Mouse (Mus musculus) limb, embryonic 13.5 days (tissue): ENCODE measurements around the gene Nav2. TPM values are rescaled to one million over a fixed set of nuclear protein-coding genes. Genes with fewer than 3 reads are reported as not detected.

ENCODE experiments used
- ATAC-seq: fragments of 200-750 bp; cut with Nextera tagmentation; 2 replicates; pipeline ENCODE4 v1.8.0; 2017; ENCODE audit warnings: low read depth, moderate number of reproducible peaks, moderate TSS enrichment; ENCODE audit not compliant: low FRiP score
- H3K27ac ChIP-seq: fragments of 300-500 bp; sonication (generic); 2 replicates; pipeline ENCODE4 v1.5.1; 2015; ENCODE audit warnings: inconsistent platforms, mild to moderate bottlenecking, moderate library complexity
- H3K27me3 ChIP-seq: fragments of 300-500 bp; sonication (generic); 2 replicates; pipeline ENCODE4 v1.6.1; 2015; ENCODE audit warnings: mild to moderate bottlenecking, inconsistent platforms
- H3K36me3 ChIP-seq: fragments of 300-500 bp; sonication (generic); 2 replicates; pipeline ENCODE4 v1.6.1; 2015; ENCODE audit warnings: inconsistent platforms, mild to moderate bottlenecking, moderate library complexity
- H3K4me1 ChIP-seq: fragments of 300-500 bp; sonication (generic); 2 replicates; pipeline ENCODE4 v1.6.1; 2015; ENCODE audit warnings: inconsistent platforms
- H3K4me2 ChIP-seq: fragments of 300-500 bp; sonication (generic); replicated peaks from 2 replicates; pipeline ENCODE4 v1.6.1; 2015; ENCODE audit warnings: inconsistent platforms, mild to moderate bottlenecking, moderate library complexity
- H3K4me3 ChIP-seq: fragments of 300-500 bp; sonication (generic); 2 replicates; pipeline ENCODE4 v1.5.1; 2015; ENCODE audit warnings: moderate library complexity, mild to moderate bottlenecking, inconsistent platforms
- H3K9ac ChIP-seq: fragments of 300-500 bp; sonication (generic); 2 replicates; pipeline ENCODE4 v1.6.1; 2015; ENCODE audit warnings: mild to moderate bottlenecking, inconsistent platforms
- H3K9me3 ChIP-seq: fragments of 300-500 bp; sonication (generic); 2 replicates; pipeline ENCODE4 v1.6.1; 2016; ENCODE audit warnings: inconsistent platforms
- WGBS: fragments of 180-500 bp; shearing (Covaris S2); methylation state at CpG from one replicate; pipeline ENCODE4 v1.1.7; 2015; 5-methylcytosine and 5-hydroxymethylcytosine counted together
- polyA plus RNA-seq: library from polyadenylated mRNA; unstranded; fragments of >200 nt; fragmentation: Nextera tagmentation; extraction: Ambion mirVana; gene quantifications from 2 replicates; pipeline ENCODE4 v1.2.1, GENCODE M21; 2015

Nav2 gene
- polyA plus RNA-seq, 1 experiment from 2014 or later, result 17.4 TPM

DNA sequence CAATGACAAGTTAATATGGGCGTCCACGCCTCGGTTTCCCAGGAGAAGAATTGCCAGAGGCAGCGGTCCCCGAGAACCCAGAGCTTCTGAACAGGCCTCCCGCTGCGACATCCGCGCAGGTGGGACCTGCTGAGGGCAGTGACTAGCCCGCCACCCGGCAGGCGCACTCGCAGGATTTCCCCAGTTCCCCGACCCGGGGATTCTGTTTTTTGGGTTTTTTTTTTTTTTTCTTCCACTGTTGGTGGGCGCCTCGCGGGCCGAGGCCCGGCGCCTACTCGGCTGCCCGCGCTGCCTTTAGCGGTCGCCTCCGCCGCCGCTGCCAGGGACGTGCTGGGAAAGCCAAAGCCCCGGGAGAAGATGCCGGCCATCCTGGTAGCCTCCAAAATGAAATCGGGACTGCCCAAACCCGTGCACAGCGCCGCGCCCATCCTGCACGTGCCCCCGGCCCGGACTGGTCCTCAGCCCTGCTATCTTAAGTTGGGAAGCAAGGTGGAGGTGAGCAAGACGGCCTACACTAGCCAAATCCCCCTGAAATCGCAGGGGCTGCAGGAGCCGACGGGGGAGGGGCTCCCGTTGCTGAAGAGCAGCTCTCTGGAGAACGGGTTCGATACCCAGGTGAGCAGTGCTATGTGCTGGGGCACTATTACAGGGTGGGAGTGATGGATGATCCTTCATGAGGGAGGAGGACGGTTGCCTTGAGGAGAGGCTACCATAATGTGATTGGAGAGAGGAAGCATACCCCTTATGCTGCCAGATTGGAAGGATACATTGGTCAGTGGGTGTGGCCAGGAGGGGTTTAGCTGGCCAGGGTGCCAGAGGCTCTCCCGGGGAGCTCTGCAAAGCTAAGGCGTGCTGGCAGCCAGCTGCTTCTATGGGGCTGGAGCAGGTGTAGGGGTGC, 338.3 kb downstream of the Nav2 start:
- no peak for ATAC-seq
- peaks cover 46% of the 10 kb centered on the region for H3K27me3 ChIP-seq
- 3% methylated on average over 50 of the region's 50 CpGs for WGBS
- no peaks in the 10 kb centered on the region for H3K9me3 ChIP-seq
- H3K36me3 ChIP-seq, result no peaks in the 10 kb centered on the region
- H3K9ac ChIP-seq, result peak overlapping the region; percentile 67
- peak overlapping the region; percentile 59 for H3K4me3 ChIP-seq
- peaks cover 35% of the 10 kb centered on the region for H3K4me1 ChIP-seq
- H3K4me2 ChIP-seq, result peak overlapping the region; percentile 99
- H3K27ac ChIP-seq, result no peak overlapping the region

DNA sequence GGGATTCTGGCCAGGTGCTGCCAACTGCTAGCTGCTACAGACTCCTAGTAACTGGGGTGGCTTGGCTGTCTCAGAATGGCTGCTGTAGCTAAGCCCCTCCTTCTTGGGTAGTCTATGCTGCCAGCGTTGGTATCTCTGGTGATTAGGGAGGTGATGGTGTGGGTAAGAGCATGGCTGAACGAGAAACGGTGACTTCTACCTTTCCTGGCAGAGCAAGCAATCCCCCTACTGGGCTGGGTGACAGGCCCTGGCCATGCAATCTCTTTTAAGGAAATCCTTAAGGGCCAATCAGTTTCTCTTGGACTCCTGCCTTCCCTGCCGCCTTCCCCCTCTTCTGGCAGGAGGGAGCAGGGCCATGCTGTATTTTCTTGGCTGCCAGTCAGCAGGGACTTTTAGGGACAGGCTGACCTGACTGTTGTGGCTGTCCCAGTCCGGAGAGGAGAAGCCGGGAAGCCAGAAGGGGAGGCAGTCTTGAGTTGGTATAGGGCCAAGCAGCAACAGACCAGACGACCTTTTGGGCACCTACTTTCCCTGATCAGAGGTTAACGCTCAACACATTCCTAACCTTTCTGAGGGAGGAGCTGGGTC, 339.3 kb downstream of the Nav2 start:
- Histone ChIP-seq H3K4me1 (peaks cover 35% of the 10 kb centered on the region), H3K36me3 (no peaks in the 10 kb centered on the region), H3K4me3 (peak overlapping the region; percentile 59), H3K4me2 (peak overlapping the region; percentile 99), H3K9ac (no peak overlapping the region; the same call in 1 of the 2 replicates), H3K27ac (no peak overlapping the region), H3K27me3 (peaks cover 46% of the 10 kb centered on the region), H3K9me3 (no peaks in the 10 kb centered on the region)
- WGBS, result 33% methylated on average over 8 of the region's 8 CpGs
- ATAC-seq, result no peak

DNA sequence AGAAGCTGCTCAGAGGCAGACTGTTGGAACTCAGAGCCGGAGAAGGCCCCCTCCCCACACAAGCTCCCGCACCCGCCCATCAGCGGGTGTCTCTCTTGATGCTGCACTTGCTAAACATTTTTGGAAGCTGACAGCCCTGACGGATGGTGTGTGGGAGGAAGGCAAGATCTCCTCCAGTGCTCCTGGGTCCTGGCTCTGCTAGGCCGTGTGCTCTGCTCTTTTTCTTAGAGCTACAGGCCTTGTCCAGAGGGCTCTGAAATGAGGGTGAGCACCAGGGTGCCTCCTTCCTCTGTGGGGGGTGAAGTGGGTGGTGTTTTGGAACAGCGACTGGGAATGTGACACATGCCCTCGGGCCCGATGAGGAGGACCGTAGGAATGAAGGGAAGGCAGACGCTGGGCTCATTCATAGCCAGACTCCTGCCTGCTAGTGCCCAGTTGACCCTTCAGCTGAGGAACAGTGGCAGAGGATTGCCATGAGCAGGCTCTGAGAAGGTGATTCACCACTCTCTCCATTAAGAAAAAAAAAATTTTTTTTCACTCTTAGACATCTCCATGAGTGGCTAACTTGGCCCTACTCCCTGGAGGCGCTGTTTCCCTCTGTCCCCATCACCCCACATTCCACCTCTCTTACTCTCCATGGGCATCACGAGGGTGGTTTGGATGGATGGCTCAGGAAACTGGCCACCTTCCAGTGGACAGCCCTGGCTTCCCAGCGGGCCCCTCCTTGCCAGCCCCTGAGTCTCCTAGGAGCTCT, 340.0 kb downstream of the Nav2 start:
- peak overlapping the region; percentile 99 for H3K4me2 ChIP-seq
- no peak overlapping the region for H3K27ac ChIP-seq
- WGBS, result 47% methylated on average over 14 of the region's 14 CpGs
- H3K9me3 ChIP-seq, result no peaks in the 10 kb centered on the region
- no peaks in the 10 kb centered on the region for H3K36me3 ChIP-seq
- H3K4me3 ChIP-seq, result peak overlapping the region; percentile 59
- no peak for ATAC-seq
- H3K4me1 ChIP-seq, result peaks cover 35% of the 10 kb centered on the region
- peaks cover 46% of the 10 kb centered on the region for H3K27me3 ChIP-seq
- H3K9ac ChIP-seq, result no peak overlapping the region

DNA sequence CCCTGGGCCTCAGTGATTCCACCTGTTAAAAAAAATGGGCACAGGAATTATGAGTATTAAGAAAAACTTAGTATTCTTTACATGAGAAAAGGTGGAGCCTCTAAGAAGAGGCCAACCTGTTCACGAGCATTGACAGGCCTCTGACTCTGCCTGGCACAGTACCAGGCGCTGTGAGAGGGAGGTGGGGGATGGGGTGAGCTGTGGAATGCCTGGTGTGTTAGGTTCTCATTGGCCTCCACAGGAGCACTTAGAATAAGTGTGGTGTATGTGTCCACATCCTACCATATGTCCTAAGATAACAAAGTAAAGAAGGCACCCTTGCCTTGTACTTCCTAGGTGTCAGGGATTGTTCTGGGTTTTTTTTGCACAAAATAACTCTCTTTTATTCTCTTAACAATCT, 340.9 kb downstream of the Nav2 start:
- no peaks in the 10 kb centered on the region for H3K9me3 ChIP-seq
- peaks cover 43% of the 10 kb centered on the region for H3K27me3 ChIP-seq
- ATAC-seq, result no peak
- no peak overlapping the region for H3K27ac ChIP-seq
- WGBS, result 69% methylated on average over 2 of the region's 2 CpGs
- peaks cover 35% of the 10 kb centered on the region for H3K4me1 ChIP-seq
- no peaks in the 10 kb centered on the region for H3K36me3 ChIP-seq
- H3K4me2 ChIP-seq, result no peak overlapping the region
- H3K9ac ChIP-seq, result no peak overlapping the region
- no peak overlapping the region for H3K4me3 ChIP-seq

DNA sequence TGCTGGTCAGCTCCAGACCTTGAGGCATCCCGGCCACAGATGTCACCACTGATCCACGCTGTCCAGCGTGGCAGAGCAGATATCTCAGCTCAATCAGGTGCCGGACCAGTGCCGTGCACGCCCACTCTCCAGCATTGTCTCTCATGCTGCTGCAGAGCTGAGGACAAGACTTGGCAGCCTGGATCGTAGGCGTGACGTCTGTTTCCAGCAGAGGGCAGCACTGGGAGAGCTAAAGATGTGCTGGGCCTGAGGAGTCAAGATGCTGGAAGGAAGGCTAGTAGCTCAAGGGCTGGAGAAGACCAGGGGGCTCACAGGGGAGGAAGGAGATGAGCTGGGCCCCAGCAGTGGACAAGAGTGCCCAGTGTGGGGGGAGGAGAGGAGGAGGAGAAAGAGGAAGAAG, 341.5 kb downstream of the Nav2 start:
- Histone ChIP-seq H3K27me3 (peaks cover 39% of the 10 kb centered on the region), H3K27ac (no peak overlapping the region), H3K36me3 (no peaks in the 10 kb centered on the region), H3K4me1 (peaks cover 35% of the 10 kb centered on the region), H3K9ac (no peak overlapping the region), H3K4me2 (no peak overlapping the region), H3K9me3 (no peaks in the 10 kb centered on the region), H3K4me3 (no peak overlapping the region)
- no peak for ATAC-seq
- WGBS, result 13% methylated on average over 9 of the region's 9 CpGs

DNA sequence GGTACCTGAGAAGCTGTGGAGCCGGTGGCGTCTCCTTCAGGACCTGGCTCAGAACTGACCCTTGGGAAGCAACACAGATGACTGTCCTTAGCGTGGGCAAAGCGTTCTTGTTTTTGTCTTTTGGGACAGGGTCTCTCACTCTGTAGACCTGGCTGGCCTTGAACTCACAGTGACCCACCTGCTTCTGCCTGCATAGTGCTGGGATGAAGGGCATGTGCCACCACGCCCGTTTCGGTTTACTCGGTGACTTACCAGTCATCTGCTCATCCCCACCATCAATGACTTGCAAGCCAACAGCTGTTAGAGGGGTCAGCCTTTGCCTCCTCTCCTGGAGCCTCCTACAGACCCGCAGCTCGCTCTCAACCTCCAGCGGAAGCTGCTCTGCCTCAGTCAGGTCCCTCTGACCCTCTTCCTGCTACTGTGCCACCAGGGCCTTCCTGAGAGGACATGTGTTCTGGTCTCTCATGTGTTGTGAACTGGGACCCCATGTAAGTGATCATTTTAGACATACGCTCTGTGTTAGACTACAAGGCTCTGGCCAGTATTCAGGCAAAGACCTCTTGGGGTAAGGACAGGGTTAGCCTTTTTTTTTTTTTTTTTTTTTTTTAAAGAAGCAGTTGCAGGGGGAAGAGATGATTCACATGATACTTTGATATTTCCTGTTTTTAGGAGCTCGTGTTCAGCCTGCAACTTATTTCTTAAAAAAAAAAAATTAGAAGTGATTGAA, 342.2 kb downstream of the Nav2 start:
- Histone ChIP-seq H3K36me3 (no peaks in the 10 kb centered on the region), H3K27ac (no peak overlapping the region), H3K9me3 (no peaks in the 10 kb centered on the region), H3K27me3 (peaks cover 39% of the 10 kb centered on the region), H3K4me3 (no peak overlapping the region), H3K4me1 (peaks cover 29% of the 10 kb centered on the region), H3K4me2 (no peak overlapping the region), H3K9ac (no peak overlapping the region)
- 87% methylated on average over 13 of the region's 13 CpGs for WGBS
- no peak for ATAC-seq

DNA sequence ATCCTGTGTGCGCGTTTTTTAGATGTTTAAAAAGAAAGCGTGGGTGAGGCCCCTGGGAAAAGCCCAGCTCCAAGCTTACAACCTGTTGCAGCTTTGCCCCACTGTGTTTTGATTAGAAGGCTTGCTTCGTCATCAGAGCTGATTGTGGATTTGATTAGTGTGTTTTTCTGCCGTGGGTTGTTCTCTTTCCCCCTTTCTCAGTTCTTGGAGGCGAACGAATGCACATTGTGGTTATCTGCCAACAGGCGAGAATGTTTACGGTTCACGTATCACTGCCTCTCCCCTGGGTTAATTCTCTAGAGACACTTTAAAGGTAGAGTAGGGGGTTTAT, 342.8 kb downstream of the Nav2 start:
- no peak for ATAC-seq
- 57% methylated on average over 10 of the region's 10 CpGs for WGBS
- Histone ChIP-seq H3K9me3 (no peaks in the 10 kb centered on the region), H3K4me1 (peaks cover 28% of the 10 kb centered on the region), H3K4me3 (no peak overlapping the region), H3K4me2 (no peak overlapping the region), H3K27me3 (peaks cover 36% of the 10 kb centered on the region), H3K27ac (no peak overlapping the region), H3K9ac (no peak overlapping the region), H3K36me3 (no peaks in the 10 kb centered on the region)

DNA sequence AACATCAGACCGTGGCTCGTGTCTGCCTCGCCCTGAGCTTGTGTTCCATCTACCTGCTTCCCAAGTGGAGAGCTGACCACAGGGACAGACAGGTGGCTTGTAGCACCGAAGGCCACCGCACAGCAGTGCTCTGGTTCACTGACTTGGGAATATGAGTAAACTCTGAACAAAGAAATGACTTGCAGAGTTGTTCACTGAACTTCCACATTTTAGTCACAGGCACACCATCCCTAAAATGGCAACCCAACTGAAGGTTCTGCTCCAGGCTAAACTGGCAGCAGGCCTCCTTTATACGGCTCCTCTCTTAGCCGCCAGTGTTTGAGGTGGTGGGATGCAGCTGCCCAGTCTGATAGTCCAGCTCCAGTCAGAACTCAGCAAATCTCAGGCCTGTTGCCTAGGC, 343.9 kb downstream of the Nav2 start:
- ATAC-seq, result no peak
- Histone ChIP-seq H3K27me3 (peaks cover 25% of the 10 kb centered on the region), H3K4me2 (no peak overlapping the region), H3K4me3 (no peak overlapping the region), H3K9ac (no peak overlapping the region), H3K27ac (no peak overlapping the region), H3K4me1 (peaks cover 16% of the 10 kb centered on the region), H3K36me3 (no peaks in the 10 kb centered on the region), H3K9me3 (no peaks in the 10 kb centered on the region)
- 92% methylated on average over 7 of the region's 7 CpGs for WGBS

DNA sequence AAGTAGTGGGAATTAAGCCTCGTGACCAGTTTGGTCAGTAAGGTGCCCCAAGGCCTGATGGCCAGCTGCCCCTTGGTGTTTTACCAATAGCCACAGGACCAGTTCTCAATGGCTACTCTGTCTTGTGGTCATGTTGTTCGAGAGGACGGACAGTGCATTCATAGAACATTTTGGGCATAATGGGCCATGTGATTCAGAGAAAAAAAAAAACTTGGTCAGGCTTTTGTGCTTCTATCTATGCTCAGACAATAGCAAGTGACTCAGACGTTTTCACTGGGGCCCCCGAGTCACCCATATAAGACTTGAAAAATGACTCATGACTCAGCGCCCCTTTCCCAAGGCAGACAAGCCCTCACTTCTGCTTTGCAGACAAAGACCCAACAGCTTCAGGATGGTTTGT, 344.4 kb downstream of the Nav2 start:
- peaks cover 12% of the 10 kb centered on the region for H3K4me1 ChIP-seq
- WGBS, result 84% methylated on average over 6 of the region's 6 CpGs

DNA sequence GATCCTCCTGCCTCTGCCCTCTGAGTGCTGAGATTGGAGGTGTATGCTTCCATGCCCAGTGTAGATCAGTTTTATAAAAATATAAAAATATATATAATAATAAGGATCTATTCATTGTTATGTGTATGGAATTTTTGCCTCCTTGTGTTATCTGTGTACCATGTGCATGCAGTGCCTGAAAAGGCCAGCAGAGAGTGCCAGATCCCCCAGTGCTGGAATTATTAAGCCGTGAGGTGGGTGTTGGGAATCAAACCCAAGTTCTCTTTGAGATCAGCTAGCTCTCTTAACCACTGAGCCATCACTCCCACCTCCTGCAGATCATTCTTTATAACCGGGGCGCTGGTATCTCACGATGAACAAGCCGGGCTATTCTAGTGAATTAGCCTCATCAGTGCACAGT, 346.5 kb downstream of the Nav2 start:
- no peak overlapping the region for H3K4me3 ChIP-seq
- WGBS, result 95% methylated on average over 5 of the region's 5 CpGs
- no peak overlapping the region for H3K9ac ChIP-seq
- peaks cover 5% of the 10 kb centered on the region; the same call in 1 of the 2 replicates for H3K4me1 ChIP-seq
- no peak overlapping the region for H3K27ac ChIP-seq
- no peaks in the 10 kb centered on the region for H3K36me3 ChIP-seq
- no peaks in the 10 kb centered on the region for H3K9me3 ChIP-seq
- no peak for ATAC-seq
- no peaks in the 10 kb centered on the region for H3K27me3 ChIP-seq
- no peak overlapping the region for H3K4me2 ChIP-seq

More for the DNA sequence above, 344.4 kb downstream of the Nav2 start:
- ATAC-seq, result no peak
- H3K4me3 ChIP-seq, result no peak overlapping the region
- no peak overlapping the region for H3K4me2 ChIP-seq
- H3K36me3 ChIP-seq, result no peaks in the 10 kb centered on the region
- no peak overlapping the region for H3K27ac ChIP-seq
- H3K9ac ChIP-seq, result no peak overlapping the region
- H3K27me3 ChIP-seq, result peaks cover 20% of the 10 kb centered on the region
- no peaks in the 10 kb centered on the region for H3K9me3 ChIP-seq

DNA sequence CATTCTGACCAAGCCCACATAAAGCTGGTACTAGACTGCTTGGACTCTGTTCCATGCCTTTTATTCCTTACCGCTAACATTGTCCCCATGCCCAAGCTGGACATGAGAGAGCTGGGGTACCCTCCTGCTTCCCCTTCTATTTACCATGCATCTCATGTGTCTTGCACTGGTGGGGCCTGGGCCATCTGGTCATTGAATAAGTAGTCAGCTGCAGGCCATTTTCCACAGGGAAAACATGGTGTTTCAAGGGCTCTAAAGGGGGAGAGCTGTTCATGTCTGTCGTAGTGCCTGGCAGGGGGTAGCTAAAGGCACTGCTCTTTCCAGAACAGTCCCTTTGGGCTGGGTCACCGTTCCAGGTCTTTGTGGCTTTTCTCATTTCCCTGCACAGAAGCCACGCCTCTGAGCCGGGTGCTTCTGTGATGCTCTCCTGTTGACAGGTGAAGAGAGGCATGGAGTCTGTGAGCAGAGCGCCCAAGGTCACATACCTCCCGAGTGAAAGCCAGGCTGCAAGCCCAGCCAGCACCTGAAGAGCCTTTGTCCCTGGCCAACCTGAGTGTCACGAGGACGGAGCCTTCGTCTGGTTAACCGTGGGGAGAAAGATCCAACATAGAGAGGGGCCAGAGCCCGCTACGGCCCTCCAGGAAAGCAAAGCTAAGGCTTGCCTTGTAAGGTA, 348.9 kb downstream of the Nav2 start:
- Histone ChIP-seq H3K4me3 (no peak overlapping the region), H3K27ac (no peak overlapping the region), H3K36me3 (no peaks in the 10 kb centered on the region), H3K9me3 (no peaks in the 10 kb centered on the region), H3K4me1 (0 out of 2 replicates have a peak, but pooled peaks cover 4% of the 10 kb centered on the region), H3K9ac (no peak overlapping the region), H3K27me3 (no peaks in the 10 kb centered on the region), H3K4me2 (no peak overlapping the region)
- 81% methylated on average over 13 of the region's 13 CpGs for WGBS
- no peak for ATAC-seq
